Mouse (Mus musculus): ENCODE results near the gene Asb2. TPM values are rescaled to one million over a fixed set of nuclear protein-coding genes. Genes with fewer than 3 reads are reported as not detected.

Asb2 gene
- polyA plus RNA-seq, 1 experiment = 64.7 TPM

DNA sequence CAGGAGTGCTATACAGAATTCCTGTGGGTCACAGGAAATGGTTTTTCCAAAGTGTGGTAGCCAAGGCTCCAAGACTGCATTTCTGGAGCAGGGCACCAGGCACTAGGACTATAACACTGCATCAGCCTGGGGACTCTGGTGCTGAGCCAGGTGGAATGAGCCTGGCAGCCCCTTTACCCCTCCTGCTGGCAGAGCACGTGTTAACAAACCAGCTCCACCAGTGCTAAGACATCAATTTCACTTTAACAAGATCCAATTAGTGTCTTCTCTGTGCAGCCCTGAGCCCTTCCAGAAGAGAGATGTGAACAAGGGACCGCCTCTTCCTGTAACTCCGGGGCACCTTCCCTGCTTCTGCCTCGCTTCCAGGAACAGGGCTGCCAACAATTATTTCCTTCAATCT, 68.5 kb downstream of the Asb2 start:
- H3K27me3 ChIP-seq (ENCODE audit: control insufficient read depth, insufficient read depth, low read length) = no peaks in the 10 kb centered on the region
- no peaks in the 10 kb centered on the region for H3K36me3 ChIP-seq (ENCODE audit: control insufficient read depth, insufficient read depth, low read length)
- H3K4me3 ChIP-seq (ENCODE audit: control insufficient read depth, insufficient read depth, low read length) = no peak overlapping the region
- DNase-seq = no peak
- no peak overlapping the region for H3K27ac ChIP-seq (ENCODE audit: control insufficient read depth, insufficient read depth, low read length)
- TF ChIP-seq POLR2A (IDR thresholded peaks at IDR 0.05; ENCODE audit: control insufficient read depth, extremely low read depth, insufficient read depth, low read length, poor library complexity) (no peak), CTCF (IDR thresholded peaks at IDR 0.05; ENCODE audit: borderline replicate concordance, control insufficient read depth, extremely low read depth, insufficient read depth, low read length, poor library complexity) (no peak)
- 49% methylated on average over 4 of the region's 4 CpGs for WGBS
- no peaks in the 10 kb centered on the region for H3K4me1 ChIP-seq (replicated peaks; ENCODE audit: control insufficient read depth, insufficient read depth, low read length)

GRCm38 (mm10) chr12:103283411-103283810, 72.4 kb downstream of the Asb2 start:
- TF ChIP-seq CTCF (IDR thresholded peaks at IDR 0.05; ENCODE audit: borderline replicate concordance, control insufficient read depth, extremely low read depth, insufficient read depth, low read length, poor library complexity) (no peak), POLR2A (IDR thresholded peaks at IDR 0.05; ENCODE audit: control insufficient read depth, extremely low read depth, insufficient read depth, low read length, poor library complexity) (no peak)
- no peak for DNase-seq
- Histone ChIP-seq H3K27ac (ENCODE audit: control insufficient read depth, insufficient read depth, low read length) (no peak overlapping the region), H3K4me1 (replicated peaks; ENCODE audit: control insufficient read depth, insufficient read depth, low read length) (no peaks in the 10 kb centered on the region), H3K4me3 (ENCODE audit: control insufficient read depth, insufficient read depth, low read length) (no peak overlapping the region), H3K27me3 (ENCODE audit: control insufficient read depth, insufficient read depth, low read length) (no peaks in the 10 kb centered on the region), H3K36me3 (ENCODE audit: control insufficient read depth, insufficient read depth, low read length) (no peaks in the 10 kb centered on the region)
- WGBS = 83% methylated on average over 3 of the region's 3 CpGs

- Histone ChIP-seq H3K4me1 (replicated peaks; ENCODE audit: control insufficient read depth, insufficient read depth, low read length) (no peaks in the 10 kb centered on the region), H3K27ac (ENCODE audit: control insufficient read depth, insufficient read depth, low read length) (no peak overlapping the region), H3K27me3 (ENCODE audit: control insufficient read depth, insufficient read depth, low read length) (no peaks in the 10 kb centered on the region), H3K36me3 (ENCODE audit: control insufficient read depth, insufficient read depth, low read length) (no peaks in the 10 kb centered on the region), H3K4me3 (ENCODE audit: control insufficient read depth, insufficient read depth, low read length) (no peak overlapping the region)
- DNase-seq = no peak
- WGBS = 66% methylated on average over 6 of the region's 6 CpGs
- no peak for TF ChIP-seq CTCF (IDR thresholded peaks at IDR 0.05; ENCODE audit: borderline replicate concordance, control insufficient read depth, extremely low read depth, insufficient read depth, low read length, poor library complexity)
- no peak for TF ChIP-seq POLR2A (IDR thresholded peaks at IDR 0.05; ENCODE audit: control insufficient read depth, extremely low read depth, insufficient read depth, low read length, poor library complexity)
Observed at GRCm38 (mm10) chr12:103282936-103283335, 72.9 kb downstream of the Asb2 start.

- no peaks in the 10 kb centered on the region for H3K36me3 ChIP-seq (ENCODE audit: control insufficient read depth, insufficient read depth, low read length)
- DNase-seq = no peak
- WGBS = 79% methylated on average over 4 of the region's 4 CpGs
Observed at GRCm38 (mm10) chr12:103281912-103282311, 73.9 kb downstream of the Asb2 start.

DNA sequence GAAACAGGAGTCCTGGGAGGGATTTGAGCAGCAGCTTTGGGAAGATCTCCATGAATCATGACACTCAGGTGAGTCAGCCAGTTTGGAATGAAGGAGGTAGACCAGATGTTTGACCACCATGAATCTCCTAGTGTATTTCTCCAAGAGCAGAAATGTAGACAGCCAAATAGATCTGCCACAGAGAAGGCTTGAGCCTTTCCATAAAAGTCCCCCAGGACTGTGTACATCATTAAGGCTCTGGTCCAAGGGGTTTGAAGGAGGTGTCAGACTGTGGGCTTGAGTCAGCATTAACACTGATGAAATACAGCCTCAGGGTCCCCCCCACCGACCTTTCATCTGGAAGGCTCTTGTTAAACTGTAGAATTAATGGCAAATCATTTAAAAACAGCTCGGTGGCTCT, 74.3 kb downstream of the Asb2 start:
- no peaks in the 10 kb centered on the region for H3K27me3 ChIP-seq (ENCODE audit: control insufficient read depth, insufficient read depth, low read length)
- no peaks in the 10 kb centered on the region for H3K36me3 ChIP-seq (ENCODE audit: control insufficient read depth, insufficient read depth, low read length)
- no peak overlapping the region for H3K4me3 ChIP-seq (ENCODE audit: control insufficient read depth, insufficient read depth, low read length)
- no peak for TF ChIP-seq POLR2A (IDR thresholded peaks at IDR 0.05; ENCODE audit: control insufficient read depth, extremely low read depth, insufficient read depth, low read length, poor library complexity)
- no peak for TF ChIP-seq CTCF (IDR thresholded peaks at IDR 0.05; ENCODE audit: borderline replicate concordance, control insufficient read depth, extremely low read depth, insufficient read depth, low read length, poor library complexity)
- WGBS = 79% methylated on average over 2 of the region's 2 CpGs
- no peaks in the 10 kb centered on the region for H3K4me1 ChIP-seq (replicated peaks; ENCODE audit: control insufficient read depth, insufficient read depth, low read length)
- no peak for DNase-seq
- H3K27ac ChIP-seq (ENCODE audit: control insufficient read depth, insufficient read depth, low read length) = no peak overlapping the region

More at GRCm38 (mm10) chr12:103281912-103282311, 73.9 kb downstream of the Asb2 start:
- H3K4me1 ChIP-seq (replicated peaks; ENCODE audit: control insufficient read depth, insufficient read depth, low read length) = no peaks in the 10 kb centered on the region
- H3K4me3 ChIP-seq (ENCODE audit: control insufficient read depth, insufficient read depth, low read length) = no peak overlapping the region
- no peak overlapping the region for H3K27ac ChIP-seq (ENCODE audit: control insufficient read depth, insufficient read depth, low read length)
- no peak for TF ChIP-seq POLR2A (IDR thresholded peaks at IDR 0.05; ENCODE audit: control insufficient read depth, extremely low read depth, insufficient read depth, low read length, poor library complexity)
- no peak for TF ChIP-seq CTCF (IDR thresholded peaks at IDR 0.05; ENCODE audit: borderline replicate concordance, control insufficient read depth, extremely low read depth, insufficient read depth, low read length, poor library complexity)
- H3K27me3 ChIP-seq (ENCODE audit: control insufficient read depth, insufficient read depth, low read length) = no peaks in the 10 kb centered on the region

- Histone ChIP-seq H3K27ac (ENCODE audit: control insufficient read depth, insufficient read depth, low read length) (no peak overlapping the region), H3K4me3 (ENCODE audit: control insufficient read depth, insufficient read depth, low read length) (no peak overlapping the region), H3K4me1 (replicated peaks; ENCODE audit: control insufficient read depth, insufficient read depth, low read length) (no peaks in the 10 kb centered on the region), H3K36me3 (ENCODE audit: control insufficient read depth, insufficient read depth, low read length) (no peaks in the 10 kb centered on the region), H3K27me3 (ENCODE audit: control insufficient read depth, insufficient read depth, low read length) (no peaks in the 10 kb centered on the region)
- TF ChIP-seq CTCF (IDR thresholded peaks at IDR 0.05; ENCODE audit: borderline replicate concordance, control insufficient read depth, extremely low read depth, insufficient read depth, low read length, poor library complexity) (no peak), POLR2A (IDR thresholded peaks at IDR 0.05; ENCODE audit: control insufficient read depth, extremely low read depth, insufficient read depth, low read length, poor library complexity) (no peak)
- DNase-seq = no peak
- WGBS = 46% methylated on average over 4 of the region's 4 CpGs
Observed at GRCm38 (mm10) chr12:103276422-103276821, 79.4 kb downstream of the Asb2 start.

DNA sequence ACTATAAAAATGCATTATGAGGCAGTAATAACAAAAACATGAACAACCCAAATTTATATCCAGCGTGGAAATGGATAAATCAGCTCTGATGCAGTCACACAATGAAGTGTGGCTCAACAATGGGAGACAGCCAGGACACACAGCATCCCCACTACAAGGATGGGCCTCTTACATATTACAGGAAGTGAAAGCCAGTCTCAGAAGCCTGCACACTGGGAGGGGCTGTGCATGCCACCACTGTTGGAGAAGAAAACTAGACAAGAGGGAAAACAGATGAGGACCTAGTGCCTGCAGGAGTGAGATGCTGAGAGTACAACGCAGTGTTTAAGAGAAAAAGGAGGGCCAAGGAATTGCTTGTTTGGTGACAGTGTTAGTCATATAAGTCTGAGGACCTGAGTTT, 82.1 kb downstream of the Asb2 start:
- no peaks in the 10 kb centered on the region for H3K27me3 ChIP-seq (ENCODE audit: control insufficient read depth, insufficient read depth, low read length)
- H3K27ac ChIP-seq (ENCODE audit: control insufficient read depth, insufficient read depth, low read length) = no peak overlapping the region
- no peaks in the 10 kb centered on the region for H3K4me1 ChIP-seq (replicated peaks; ENCODE audit: control insufficient read depth, insufficient read depth, low read length)
- no peak for TF ChIP-seq CTCF (IDR thresholded peaks at IDR 0.05; ENCODE audit: borderline replicate concordance, control insufficient read depth, extremely low read depth, insufficient read depth, low read length, poor library complexity)
- TF ChIP-seq POLR2A (IDR thresholded peaks at IDR 0.05; ENCODE audit: control insufficient read depth, extremely low read depth, insufficient read depth, low read length, poor library complexity) = no peak
- H3K4me3 ChIP-seq (ENCODE audit: control insufficient read depth, insufficient read depth, low read length) = no peak overlapping the region
- WGBS = 88% methylated on average over 2 of the region's 2 CpGs
- no peak for DNase-seq
- no peaks in the 10 kb centered on the region for H3K36me3 ChIP-seq (ENCODE audit: control insufficient read depth, insufficient read depth, low read length)
